Mouse (Mus musculus) E14TG2a.4 (cell line): ENCODE data around the gene Gemin7.

Experiments
- CTCF ChIP-seq: conservative IDR thresholded peaks from 2 replicates; pipeline ENCODE4 v1.5.1; 2014; ENCODE audit warnings: low read length
- NANOG ChIP-seq: IDR thresholded peaks from 2 replicates; pipeline ENCODE4 v1.6.1; 2014; ENCODE audit warnings: borderline replicate concordance, low read length, mixed read lengths
- POU5F1 ChIP-seq: IDR thresholded peaks from 2 replicates; pipeline ENCODE4 v1.6.1; 2014; ENCODE audit warnings: low read length, borderline replicate concordance

GRCm38 (mm10) chr7:19540771-19541566 is 36.4 kb downstream of the Gemin7 start:
- TF ChIP-seq CTCF (no peak), NANOG (no peak), POU5F1 (no peak)
